Mouse (Mus musculus): ENCODE measurements around the gene Gm10226. TPM values are rescaled to one million over a fixed set of nuclear protein-coding genes. Genes with fewer than 3 reads are reported as not detected.

The Gm10226 gene
- 4.0 and 8.3 TPM in 2 replicates for polyA plus RNA-seq (2015; fragmentation: Nextera tagmentation; extraction: Ambion mirVana)

DNA sequence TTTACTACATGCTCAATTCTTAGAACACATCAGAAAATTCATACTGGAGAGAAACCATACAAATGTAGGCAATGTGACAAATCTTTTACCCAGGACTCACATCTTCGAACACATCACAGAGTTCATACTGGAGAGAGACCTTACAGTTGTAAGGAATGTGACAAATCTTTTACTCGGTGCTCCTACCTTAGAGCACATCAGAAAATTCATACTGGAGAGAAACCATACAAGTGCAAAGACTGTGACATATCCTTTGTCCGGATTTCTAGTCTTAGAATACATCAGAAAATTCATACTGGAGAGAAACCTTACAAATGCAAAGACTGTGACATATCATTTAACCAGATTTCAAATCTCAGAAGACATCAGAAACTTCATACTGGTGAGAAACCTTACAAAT is at the start of gene Gm10226:
Gene Gm10226 (plus strand): TSS at position 301 of the 400 bp plus-strand sequence.

DNA sequence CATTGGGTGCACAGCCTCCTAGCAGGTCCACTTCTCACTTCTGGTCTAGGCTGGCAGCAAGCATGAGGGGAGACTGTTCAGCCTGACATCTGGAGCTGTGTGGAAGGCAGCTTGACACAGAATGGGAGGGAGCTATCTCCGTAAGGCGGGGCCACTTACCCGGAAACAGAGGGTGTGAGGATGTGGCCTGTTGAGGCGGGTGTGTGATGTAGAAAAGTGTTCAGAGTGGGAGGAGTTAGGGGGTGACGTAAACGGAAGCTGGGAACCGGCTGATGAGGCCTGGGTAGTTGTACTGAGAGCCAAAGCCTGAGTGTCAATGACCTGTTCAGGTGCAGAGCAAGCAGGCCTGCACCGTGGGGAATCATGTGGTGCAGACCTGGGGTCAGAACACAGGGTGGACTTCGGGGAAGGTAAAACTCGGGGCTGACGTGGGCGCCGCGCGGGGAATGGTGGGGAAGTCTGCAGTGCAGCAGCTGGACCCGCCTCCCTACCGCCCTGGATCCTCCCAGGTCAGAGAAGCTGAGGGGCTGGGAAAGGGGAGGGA is 41.2 kb upstream of the Gm10226 start, which contains the start of gene Zfp983:
Gene Zfp983 (plus strand): TSS at position 261 of the 544 bp plus-strand sequence.

DNA sequence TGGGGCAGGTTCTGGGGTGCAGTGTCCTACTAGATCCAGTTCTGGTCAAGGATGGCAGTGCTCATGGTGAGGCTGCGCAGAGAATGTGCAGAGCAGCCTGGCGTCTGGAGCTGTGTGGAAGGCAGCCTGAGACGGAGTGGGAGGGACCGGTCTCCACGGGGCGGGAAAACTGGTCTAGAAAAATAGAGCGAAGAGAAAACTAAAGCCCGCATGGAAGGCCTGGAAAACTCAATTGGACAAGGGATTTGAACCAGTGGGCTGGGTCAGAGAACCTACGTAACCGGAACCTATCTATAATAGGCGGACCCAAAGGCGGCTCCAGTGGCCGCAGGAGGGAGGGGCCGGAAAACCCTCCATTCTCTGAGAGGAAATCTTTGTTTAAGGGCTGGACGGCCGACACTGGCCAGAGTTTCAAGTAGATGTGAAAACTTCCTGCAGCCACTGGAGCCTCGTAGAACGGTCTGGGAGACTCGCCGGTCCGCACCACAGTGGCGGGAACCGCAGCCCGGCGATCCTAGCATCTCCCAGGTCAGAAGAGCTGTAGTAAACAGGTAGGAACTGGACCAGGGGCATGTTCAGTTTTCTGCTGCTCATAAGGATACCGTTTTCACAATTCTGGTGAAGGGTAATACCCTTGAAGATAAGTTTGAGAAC is 15.8 kb downstream of the Gm10226 start, which contains the start of gene Zfp760:
Gene Zfp760 (plus strand): TSS at position 399 of the 654 bp plus-strand sequence.

DNA sequence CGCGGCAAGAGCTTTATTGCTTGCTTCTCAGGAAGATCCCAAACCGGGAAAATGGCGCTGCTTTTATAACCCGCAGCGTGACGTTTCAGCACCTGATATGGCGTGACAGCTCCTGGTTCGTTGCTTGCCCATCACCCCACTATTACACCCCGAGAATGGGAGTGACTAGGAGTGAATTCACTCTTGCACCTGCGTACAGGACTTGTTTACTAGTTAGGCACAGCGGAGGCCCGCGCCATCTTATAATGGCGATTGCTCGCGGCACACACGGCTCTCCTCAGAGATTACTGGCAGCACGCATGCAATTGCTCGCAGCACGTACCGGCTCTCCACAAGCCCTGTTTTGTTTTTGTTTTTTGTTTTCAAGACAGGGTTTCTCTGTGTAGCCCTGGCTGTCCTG is 38.8 kb downstream of the Gm10226 start, which contains the start of gene Zfp229:
Gene Zfp229 (plus strand): TSS at position 301 of the 400 bp plus-strand sequence.

Other genes starting within 250 kb of the Gm10226 start
- 14.5 and 15.4 TPM in 2 replicates for gene Zfp51, start 241.5 kb upstream of the Gm10226 start, polyA plus RNA-seq (2015; fragmentation: Nextera tagmentation; extraction: Ambion mirVana)
- gene Zfp53, start 202.9 kb upstream of the Gm10226 start, polyA plus RNA-seq (2015; fragmentation: Nextera tagmentation; extraction: Ambion mirVana), result 6.4 and 8.0 TPM in 2 replicates
- 16.3 and 25.1 TPM in 2 replicates for gene Zfp52, start 156.3 kb upstream of the Gm10226 start, polyA plus RNA-seq (2015; fragmentation: Nextera tagmentation; extraction: Ambion mirVana)
- 15.1 and 19.5 TPM in 2 replicates for gene Zfp948, start 124.9 kb upstream of the Gm10226 start, polyA plus RNA-seq (2015; fragmentation: Nextera tagmentation; extraction: Ambion mirVana)
- gene Zfp983, start 41.2 kb upstream of the Gm10226 start, polyA plus RNA-seq (2015; fragmentation: Nextera tagmentation; extraction: Ambion mirVana), result 3.7 TPM in 2 replicates
- 6.1 and 6.6 TPM in 2 replicates for gene Zfp760, start 15.9 kb downstream of the Gm10226 start, polyA plus RNA-seq (2015; fragmentation: Nextera tagmentation; extraction: Ambion mirVana)
- gene Zfp229, start 38.9 kb downstream of the Gm10226 start, polyA plus RNA-seq (2015; fragmentation: Nextera tagmentation; extraction: Ambion mirVana), result 4.7 and 5.4 TPM in 2 replicates
- gene Zfp820, start 153.9 kb downstream of the Gm10226 start, polyA plus RNA-seq (2015; fragmentation: Nextera tagmentation; extraction: Ambion mirVana), result 5.3 and 8.2 TPM in 2 replicates
- 9.0 and 13.1 TPM in 2 replicates for gene Zfp995, start 218.1 kb downstream of the Gm10226 start, polyA plus RNA-seq (2015; fragmentation: Nextera tagmentation; extraction: Ambion mirVana)